Mouse (Mus musculus) bone marrow macrophage, adult 2 months (primary cell): ENCODE results near the gene Cisd3.

Source experiments
- CTCF ChIP-seq: IDR thresholded peaks from 2 replicates; pipeline ENCODE4 v1.5.1; 2012; ENCODE audit warnings: low read depth, mild to moderate bottlenecking, low read length, moderate library complexity
- POLR2A ChIP-seq: IDR thresholded peaks from 2 replicates; pipeline ENCODE4 v1.6.1; 2012; ENCODE audit warnings: mild to moderate bottlenecking, low read depth, low read length, borderline replicate concordance

GRCm38 (mm10) chr11:97700003-97700745 is 14.5 kb downstream of the Cisd3 start, which contains the start of gene Pcgf2:
- TF ChIP-seq CTCF: no peak
- TF ChIP-seq POLR2A: 0 out of 2 replicates have a peak, but pooled peaks have one; percentile 3
